Mouse (Mus musculus) bone marrow, adult 2 months (tissue): ENCODE data around the gene Ssbp2. TPM values are rescaled to one million over a fixed set of nuclear protein-coding genes. Genes with fewer than 3 reads are reported as not detected.

Source experiments
- H3K27ac ChIP-seq: fragments of 200-500 bp; 2 replicates; pipeline ENCODE4 v1.5.1; 2012; ENCODE audit warnings: low read depth, mild to moderate bottlenecking, control low read depth, inconsistent platforms, low read length; ENCODE audit not compliant: control insufficient read depth, poor library complexity, insufficient read depth
- H3K4me1 ChIP-seq: fragments of 200-500 bp; 2 replicates; pipeline ENCODE4 v1.6.1; 2011; ENCODE audit warnings: low read length; ENCODE audit not compliant: control insufficient read depth, insufficient read depth
- H3K4me3 ChIP-seq: fragments of 200-500 bp; replicated peaks from 2 replicates; pipeline ENCODE3; 2011; ENCODE audit warnings: mild to moderate bottlenecking, low read depth, low read length, control low read depth; ENCODE audit not compliant: control insufficient read depth
- CTCF ChIP-seq: fragments of 200-500 bp; IDR thresholded peaks from 2 replicates; pipeline ENCODE4 v1.5.1; 2011; ENCODE audit warnings: low read length, control low read depth; ENCODE audit not compliant: control insufficient read depth, insufficient read depth
- POLR2A ChIP-seq: fragments of 200-500 bp; IDR thresholded peaks from 2 replicates; pipeline ENCODE4 v1.6.1; 2011; ENCODE audit warnings: low read depth, mild to moderate bottlenecking, control low read depth, low read length, borderline replicate concordance; ENCODE audit not compliant: control insufficient read depth
- WGBS: fragments of 180-500 bp; shearing (Covaris S2); methylation state at CpG from one replicate; pipeline ENCODE4 v1.1.7; 2018; 5-methylcytosine and 5-hydroxymethylcytosine counted together
- polyA plus RNA-seq: library from polyadenylated mRNA; stranded (reverse); fragments of >200 nt; gene quantifications from 2 replicates; pipeline ENCODE4 v1.2.4, GENCODE M21; 2011; ENCODE audit warnings: low replicate concordance; ENCODE audit not compliant: missing spikeins, insufficient read depth, insufficient read length

The Ssbp2 gene
- polyA plus RNA-seq, 1 experiment: 12.8 TPM

DNA sequence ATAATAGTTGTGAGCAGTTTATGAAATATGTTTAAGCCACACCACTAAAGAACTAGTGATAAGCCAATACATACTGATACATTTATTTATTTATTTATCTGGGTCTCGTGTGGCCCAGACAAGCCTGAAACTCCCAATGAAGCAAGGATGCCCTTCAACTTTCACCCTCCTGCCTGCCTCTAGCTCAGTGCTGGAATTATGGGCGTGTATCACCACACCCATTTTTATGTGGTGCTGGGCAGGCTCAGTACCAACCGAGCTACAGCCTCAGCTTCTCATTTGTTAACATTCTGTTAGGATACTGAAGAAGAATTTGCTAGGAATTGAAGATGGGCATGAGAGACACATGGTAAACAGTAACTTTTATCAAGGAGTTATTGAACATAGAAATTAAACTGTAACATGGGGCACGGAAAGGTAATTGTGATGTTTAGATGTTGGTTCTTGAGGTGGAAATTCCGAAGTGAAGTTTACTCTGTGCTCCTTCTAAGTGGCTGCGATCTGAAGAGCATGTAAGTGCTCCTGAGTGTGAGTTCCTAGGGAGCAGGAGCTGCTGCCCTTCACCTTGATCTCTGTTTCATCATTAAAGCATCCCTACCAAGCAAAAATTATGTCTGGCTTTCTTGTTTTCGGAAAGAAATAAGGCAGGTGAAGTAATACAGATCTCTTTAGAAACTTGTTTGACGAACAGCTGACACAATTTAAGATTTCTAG is 5.1 kb downstream of the Ssbp2 start:
- H3K4me3 ChIP-seq: no peak overlapping the region
- TF ChIP-seq CTCF (no peak), POLR2A (no peak)
- no peaks in the 10 kb centered on the region for H3K4me1 ChIP-seq
- no peak overlapping the region for H3K27ac ChIP-seq
- WGBS: 67% methylated on average over 8 of the region's 8 CpGs

DNA sequence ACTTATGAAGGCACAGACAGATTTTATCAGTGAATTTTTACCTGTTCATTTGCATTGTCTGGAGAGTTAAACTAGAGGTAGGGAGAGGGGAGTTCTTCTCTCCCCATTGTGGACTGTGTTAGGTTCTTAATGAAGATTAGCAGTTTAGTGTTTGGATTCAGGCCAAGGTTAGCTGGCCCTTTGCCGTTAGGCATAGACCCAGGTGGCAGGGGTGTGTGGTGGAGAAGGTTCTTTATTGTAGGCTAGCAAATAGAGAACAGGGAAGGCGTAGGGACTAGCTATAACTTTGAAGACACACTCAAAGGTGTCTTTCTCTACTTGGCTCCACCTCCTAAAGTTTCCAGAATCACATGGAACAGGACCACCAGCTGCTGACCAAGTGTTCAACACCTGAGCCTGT is 11.5 kb downstream of the Ssbp2 start:
- TF ChIP-seq CTCF (no peak), POLR2A (no peak)
- Histone ChIP-seq H3K27ac (no peak overlapping the region), H3K4me1 (peaks cover 2% of the 10 kb centered on the region), H3K4me3 (no peak overlapping the region)
- WGBS: 38% methylated on average over 2 of the region's 2 CpGs

DNA sequence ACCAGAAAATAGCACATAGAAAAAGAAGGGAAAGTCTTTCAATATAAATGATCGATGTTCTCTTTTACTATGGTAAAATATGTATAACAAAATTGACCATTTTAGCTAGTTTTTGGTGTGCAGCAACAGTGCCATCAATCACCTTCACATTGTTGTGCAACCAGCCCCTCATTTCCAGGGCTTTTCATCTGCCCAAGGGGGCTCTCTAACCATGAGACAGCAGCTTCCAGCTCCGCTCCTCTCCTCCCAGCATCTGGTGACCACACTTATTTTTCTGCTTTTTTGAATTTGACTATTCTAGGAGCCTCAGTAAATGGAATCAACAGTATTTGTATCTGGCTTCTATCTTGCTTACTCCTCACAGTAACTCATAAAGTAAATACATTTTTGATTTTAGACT is 11.9 kb downstream of the Ssbp2 start:
- TF ChIP-seq CTCF: no peak
- TF ChIP-seq POLR2A: no peak

DNA sequence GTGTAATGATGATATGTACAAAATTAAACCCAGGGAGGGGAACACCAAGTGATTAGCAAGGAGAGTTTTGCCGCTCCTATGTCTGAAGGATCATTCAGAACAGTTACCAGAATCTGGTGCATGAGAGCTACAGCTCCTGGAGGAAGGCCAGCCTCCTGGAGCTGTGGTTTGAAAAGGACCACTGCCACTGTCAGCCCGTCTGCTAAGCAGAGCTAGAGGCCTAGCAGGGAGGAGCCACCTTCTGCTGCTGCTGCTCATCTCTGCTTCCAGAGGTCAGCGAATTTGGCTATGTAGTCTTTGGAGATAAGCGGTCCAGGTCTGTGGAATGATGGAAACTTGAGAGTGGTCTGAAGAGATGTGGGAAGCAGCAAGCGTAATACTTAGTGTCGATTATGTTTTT is 13.4 kb downstream of the Ssbp2 start:
- TF ChIP-seq POLR2A (no peak), CTCF (no peak)
- Histone ChIP-seq H3K27ac (no peak overlapping the region), H3K4me3 (no peak overlapping the region), H3K4me1 (peaks cover 2% of the 10 kb centered on the region)
- WGBS: 63% methylated on average over 6 of the region's 6 CpGs

More for the DNA sequence above, 11.9 kb downstream of the Ssbp2 start:
- Histone ChIP-seq H3K4me3 (no peak overlapping the region), H3K4me1 (peaks cover 2% of the 10 kb centered on the region), H3K27ac (no peak overlapping the region)
- 79% methylated on average over 2 of the region's 2 CpGs for WGBS

DNA sequence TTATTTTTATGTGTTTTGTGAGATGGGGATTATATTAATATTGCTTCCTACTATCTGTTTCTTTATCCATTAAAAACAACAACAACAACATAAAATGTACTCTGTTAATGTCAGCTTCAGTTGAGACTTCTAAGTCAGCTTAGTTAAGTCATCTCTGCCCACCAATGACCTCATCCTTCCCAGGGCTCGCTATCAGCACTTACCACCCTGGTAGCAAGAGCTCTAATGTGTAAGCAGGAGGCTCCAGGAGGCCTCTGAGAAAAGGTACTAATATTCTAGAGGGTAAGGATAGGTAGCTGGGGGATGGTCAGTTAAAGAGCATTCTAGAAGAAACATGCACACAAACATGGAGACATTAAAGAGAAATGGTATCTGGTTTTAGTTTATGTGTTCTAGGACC is 13.9 kb downstream of the Ssbp2 start:
- Histone ChIP-seq H3K27ac (no peak overlapping the region), H3K4me1 (peaks cover 2% of the 10 kb centered on the region), H3K4me3 (no peak overlapping the region)
- WGBS: 43% methylated on average over 1 of the region's 1 CpGs
- TF ChIP-seq POLR2A (no peak), CTCF (no peak)

DNA sequence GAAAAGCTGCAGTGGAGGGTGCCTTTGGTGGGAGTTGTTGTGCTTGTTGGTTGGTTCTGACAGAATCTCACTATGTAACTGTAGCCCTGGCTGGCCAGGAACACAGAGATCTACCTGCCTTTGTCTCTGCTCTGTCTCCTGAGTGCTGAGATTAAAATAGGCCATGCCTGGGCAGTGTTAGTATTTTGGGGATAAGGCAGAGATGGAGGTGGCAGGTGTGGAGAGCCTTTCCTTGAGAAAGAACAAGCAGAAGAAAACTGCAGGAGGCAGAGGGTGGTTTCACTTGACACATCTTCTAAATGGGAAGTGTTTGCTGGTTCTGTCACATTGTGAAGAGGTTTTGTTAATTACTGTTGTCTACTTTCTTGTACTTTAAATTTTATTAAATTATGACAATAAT is 15.8 kb downstream of the Ssbp2 start:
- H3K4me3 ChIP-seq: no peak overlapping the region
- peaks cover 2% of the 10 kb centered on the region for H3K4me1 ChIP-seq
- no peak for TF ChIP-seq POLR2A
- TF ChIP-seq CTCF: no peak
- H3K27ac ChIP-seq: no peak overlapping the region

DNA sequence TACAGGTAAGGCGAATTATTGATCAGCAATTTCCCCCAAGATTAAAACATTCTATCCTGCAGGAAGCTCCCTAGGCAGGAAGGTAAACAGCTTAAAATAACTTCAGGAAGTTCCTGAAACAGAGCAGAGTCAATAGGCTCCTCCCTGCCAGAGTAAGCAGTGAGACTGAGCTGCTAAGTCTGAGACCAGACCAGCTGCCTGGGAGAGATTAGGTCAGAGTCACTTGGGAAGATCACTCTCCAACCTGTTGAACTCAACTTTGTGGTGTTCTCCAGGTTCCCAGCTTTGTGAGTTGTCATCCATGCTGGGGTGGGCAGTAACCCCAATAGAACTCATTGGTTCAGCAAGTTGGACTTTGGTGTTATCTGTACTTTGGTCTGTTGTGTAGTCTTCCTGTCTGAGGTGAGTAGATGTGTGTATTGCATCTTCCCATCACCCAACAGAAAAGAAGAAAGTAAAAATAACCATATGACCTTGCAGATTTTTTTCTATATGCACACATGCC is 16.6 kb downstream of the Ssbp2 start:
- H3K4me1 ChIP-seq: peaks cover 2% of the 10 kb centered on the region
- no peak overlapping the region for H3K27ac ChIP-seq
- no peak for TF ChIP-seq CTCF
- TF ChIP-seq POLR2A: no peak
- WGBS: 89% methylated on average over 1 of the region's 1 CpGs
- no peak overlapping the region for H3K4me3 ChIP-seq

DNA sequence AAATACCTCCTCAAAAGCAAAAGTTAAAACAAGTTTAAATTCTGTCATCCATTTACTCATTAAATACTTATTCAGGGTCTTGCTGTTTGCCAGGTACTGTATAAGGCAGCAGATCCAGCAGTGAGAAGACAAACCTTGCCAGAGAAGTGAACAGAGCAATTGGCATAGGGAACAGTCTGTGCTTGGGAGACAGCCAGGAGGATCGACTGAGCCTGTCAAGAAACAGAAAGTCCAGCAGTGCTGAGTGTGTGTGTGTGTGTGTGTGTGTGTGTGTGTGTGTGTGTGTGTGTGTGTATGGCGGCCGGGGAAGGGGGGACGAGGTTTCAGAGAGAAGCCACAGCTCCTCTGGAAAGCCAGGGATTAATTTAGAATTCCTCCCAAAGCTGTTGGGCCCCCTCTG is 17.9 kb downstream of the Ssbp2 start:
- Histone ChIP-seq H3K4me3 (no peak overlapping the region), H3K27ac (no peak overlapping the region), H3K4me1 (peaks cover 2% of the 10 kb centered on the region)
- no peak for TF ChIP-seq POLR2A
- WGBS: 31% methylated on average over 4 of the region's 4 CpGs

DNA sequence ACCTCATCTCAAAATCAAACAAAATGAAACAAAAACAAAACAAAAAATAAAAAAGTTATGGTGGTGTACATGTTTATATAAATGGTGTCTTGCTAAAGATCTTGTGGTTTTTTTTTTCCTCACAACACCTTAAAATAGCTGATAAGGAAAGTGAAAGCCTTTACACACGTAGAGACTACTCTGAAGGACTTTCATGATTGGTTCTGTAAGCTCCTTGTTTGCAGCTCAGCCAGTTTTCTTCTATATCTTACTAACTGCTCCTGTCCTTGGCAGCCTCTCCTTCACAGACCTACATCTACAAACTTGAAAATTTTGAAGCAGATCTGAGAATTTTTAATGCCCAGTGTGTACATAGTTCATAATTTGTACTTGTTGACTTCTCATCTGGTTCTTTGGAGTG is 24.2 kb downstream of the Ssbp2 start:
- no peaks in the 10 kb centered on the region; the same call in 1 of the 2 replicates for H3K4me1 ChIP-seq
- TF ChIP-seq CTCF (no peak), POLR2A (no peak)
- 0% methylated on average over 1 of the region's 1 CpGs for WGBS
- no peak overlapping the region for H3K4me3 ChIP-seq
- no peak overlapping the region for H3K27ac ChIP-seq
